Mouse (Mus musculus) cerebellum, adult 11-12 months (tissue): ENCODE results near the gene Itga6.
"Not testable (repeated sequence)": the region's sequence is repeated elsewhere in the genome, so short reads cannot be mapped to it uniquely, and the experiment has no call there.

Experiments used
- DNase-seq: peaks from one replicate; pipeline ENCODE4 v3.0.0; 2022

Gene Itga6

DNA sequence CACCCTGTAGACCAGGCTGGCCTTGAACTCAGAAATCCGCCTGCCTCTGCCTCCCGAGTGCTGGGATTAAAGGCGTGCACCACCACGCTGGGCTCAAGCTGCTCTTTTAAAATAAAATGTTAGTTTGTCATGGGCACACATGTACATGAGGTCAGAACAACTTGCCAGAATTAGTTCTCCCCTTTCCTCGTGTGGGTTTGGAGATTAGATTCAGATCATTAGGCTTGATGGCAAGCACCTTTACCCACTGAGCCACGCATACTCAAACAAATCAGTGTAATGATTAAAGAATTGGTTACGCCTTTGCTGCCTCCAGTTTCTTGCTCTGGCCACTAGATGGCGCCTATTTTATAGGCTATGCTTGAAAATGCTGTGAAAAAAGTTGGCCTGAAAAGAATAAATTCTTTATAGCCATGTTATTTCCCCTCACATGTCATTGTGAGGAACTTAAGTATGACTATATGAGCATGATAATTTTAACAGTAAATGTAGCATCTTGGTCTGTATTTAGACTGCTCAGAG lies 153.0 kb downstream of the Itga6 start:
- no peak for DNase-seq

DNA sequence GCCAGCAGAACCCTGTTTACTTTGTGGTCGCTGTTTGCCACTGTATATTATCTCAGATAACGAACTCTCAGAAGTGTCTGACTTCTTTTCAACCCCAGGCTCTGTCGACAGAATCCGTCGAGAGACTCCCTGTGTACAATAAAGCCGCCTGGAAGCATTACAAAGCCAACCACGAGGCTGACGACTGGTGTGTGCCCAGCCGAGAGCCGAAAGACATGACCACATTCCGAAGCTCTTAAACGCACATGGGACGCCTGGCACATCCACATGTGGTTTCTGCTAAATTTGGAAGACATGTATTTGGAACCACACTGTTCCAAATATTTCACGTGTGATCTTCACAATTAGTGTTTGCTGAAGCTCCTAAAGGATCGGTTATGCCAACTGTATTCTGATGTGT lies 154.5 kb downstream of the Itga6 start:
- no peak for DNase-seq

DNA sequence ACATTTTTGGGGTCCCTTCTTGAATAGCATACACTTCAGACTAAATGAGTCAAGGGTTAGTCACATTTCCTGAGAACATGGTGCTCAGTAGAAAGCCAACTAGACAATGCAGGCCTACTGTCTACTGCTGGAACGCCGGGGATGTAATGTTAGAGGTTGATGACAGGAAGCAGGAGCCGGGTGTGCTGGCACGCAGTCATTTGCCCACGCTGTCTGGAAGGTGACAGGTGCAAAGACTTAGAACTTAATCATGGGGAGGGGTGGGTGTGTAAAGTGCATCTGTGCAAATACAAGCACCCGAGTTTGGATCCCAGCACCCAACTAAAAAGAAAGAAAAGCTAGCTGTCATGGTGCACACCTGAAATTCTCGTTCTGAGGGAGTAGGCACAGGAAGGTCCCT lies 159.7 kb downstream of the Itga6 start:
- no peak for DNase-seq

DNA sequence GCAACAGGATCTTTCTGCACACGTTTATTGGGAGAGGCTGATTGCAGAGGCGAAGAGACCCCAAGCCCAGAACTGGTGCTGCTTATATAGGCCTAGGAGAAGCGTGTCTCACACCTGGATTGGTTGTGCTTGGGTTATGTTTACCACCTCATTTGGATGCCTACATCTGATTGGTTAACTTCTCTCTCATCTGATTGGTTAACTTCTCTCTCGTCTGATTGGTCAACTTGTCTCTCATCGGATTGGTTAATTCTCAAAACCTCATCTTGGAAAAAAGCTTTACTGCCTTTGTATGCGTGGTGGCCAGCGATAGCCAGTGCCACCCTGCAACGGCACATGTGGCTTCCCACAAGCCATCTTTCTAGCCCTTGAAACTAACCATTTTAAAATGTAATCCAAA lies 160.9 kb downstream of the Itga6 start:
- DNase-seq: not testable (repeated sequence)
